Mouse (Mus musculus): ENCODE data around the gene Rpl6.

DNA sequence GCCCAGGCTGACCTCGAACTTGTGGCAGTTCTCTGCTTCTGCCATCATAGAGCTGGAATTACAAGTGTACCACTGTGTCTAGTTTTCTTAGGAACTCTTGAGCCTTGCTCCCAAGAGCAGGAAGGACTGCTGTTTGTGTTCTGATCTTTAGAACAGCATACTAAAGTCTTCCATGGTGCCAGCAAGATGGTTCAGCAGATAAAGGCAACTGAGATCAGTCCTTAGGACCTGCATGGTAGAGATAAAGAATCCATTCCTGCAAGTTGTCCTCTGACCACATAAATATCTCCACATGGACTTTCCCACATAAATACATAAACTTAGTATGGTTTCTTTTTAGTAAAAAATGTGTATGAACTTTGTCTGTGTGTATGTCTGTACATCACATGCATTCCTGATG lies 38.4 kb downstream of the Rpl6 start:
- TF ChIP-seq CTCF (IDR thresholded peaks at IDR 0.05; ENCODE audit: low read depth, low read length): no peak
- peak; percentile 99 for TF ChIP-seq TAL1 (conservative IDR thresholded peaks at IDR 0.05; ENCODE audit: low read depth, low read length)
- no peak for TF ChIP-seq POLR2AphosphoS5 (IDR thresholded peaks at IDR 0.05; ENCODE audit: insufficient replicate concordance, low read depth, low read length)

All from G1E (cell line).